ENCODE assay signal across 12 mouse cellular contexts in genomic region chr7:103853090-103853489, GRCm38 (mm10). TPM values are rescaled to one million over a fixed set of nuclear protein-coding genes. Genes with fewer than 3 reads are reported as not detected.
DNase-seq lines count a peak whose midpoint lies in the region; ATAC-seq and TF ChIP-seq lines count a peak whose summit lies in the region.
"Had no signal": no experiment of that assay in that cellular context is flagged by ENCODE, and none has a peak within 500 bp of the region (broad histone marks: within the 10 kb centered on the region; RNA-seq: fewer than 3 reads in every experiment).

Gene Hbb-y (minus strand): TSS chr7:103853216.

- TF ChIP-seq CTCF in hindbrain, postnatal 0 days (IDR thresholded peaks at IDR 0.05; ENCODE audit: low read depth): no peak

- H3K4me3 ChIP-seq in hindbrain, embryonic 10.5 days: no peak within 1 kb of the TSS
- H3K4me3 ChIP-seq in hindbrain, postnatal 0 days (ENCODE audit: low read length): no peak within 1 kb of the TSS
- H3K4me3 ChIP-seq in embryonic facial prominence, embryonic 13.5 days: no peak within 1 kb of the TSS
- H3K4me3 ChIP-seq in hindbrain, embryonic 13.5 days: no peak within 1 kb of the TSS
- no peak within 1 kb of the TSS for H3K4me3 ChIP-seq in midbrain, embryonic 12.5 days

- no peak for DNase-seq in hindbrain, embryonic 10.5 days (ENCODE audit: low spot score)
- no peak for DNase-seq in hindbrain, postnatal 0 days (ENCODE audit: low spot score)
- DNase-seq in cerebellum, adult 11-12 months: no peak
- no peak for DNase-seq in gastrocnemius, adult 8-10 months (ENCODE audit: low spot score in 2 of 2)
- DNase-seq in adrenal gland, postnatal 4 days (ENCODE audit: low spot score in 2 of 2): no peak
- DNase-seq: cerebellum, adult 9-11 months; kidney, postnatal 10 days had no signal

- no peak for ATAC-seq in hindbrain, postnatal 0 days
- ATAC-seq in embryonic facial prominence, embryonic 13.5 days (ENCODE audit: insufficient number of reproducible peaks, insufficient read depth, low FRiP score, low TSS enrichment, low read depth): no peak
- no peak for ATAC-seq in hindbrain, embryonic 13.5 days (ENCODE audit: low FRiP score)
- ATAC-seq in midbrain, embryonic 12.5 days (ENCODE audit: low FRiP score, low read depth): no peak

- no peaks in the 10 kb centered on the region for H3K9me3 ChIP-seq in hindbrain, embryonic 10.5 days
- H3K9me3 ChIP-seq in hindbrain, postnatal 0 days (ENCODE audit: low read length): no peaks in the 10 kb centered on the region
- no peaks in the 10 kb centered on the region for H3K9me3 ChIP-seq in embryonic facial prominence, embryonic 13.5 days
- no peaks in the 10 kb centered on the region for H3K9me3 ChIP-seq in hindbrain, embryonic 13.5 days
- no peaks in the 10 kb centered on the region for H3K9me3 ChIP-seq in midbrain, embryonic 12.5 days

- no peak within 1 kb of the TSS for H3K4me2 ChIP-seq in hindbrain, postnatal 0 days (ENCODE audit: low read depth, low read length)
- H3K4me2 ChIP-seq in embryonic facial prominence, embryonic 13.5 days: no peak within 1 kb of the TSS
- no peak within 1 kb of the TSS for H3K4me2 ChIP-seq in hindbrain, embryonic 13.5 days
- no peak within 1 kb of the TSS for H3K4me2 ChIP-seq in midbrain, embryonic 12.5 days (replicated peaks)

- H3K9ac ChIP-seq in hindbrain, postnatal 0 days (replicated peaks; ENCODE audit: low read length): no peak within 1 kb of the TSS
- no peak within 1 kb of the TSS for H3K9ac ChIP-seq in embryonic facial prominence, embryonic 13.5 days
- H3K9ac ChIP-seq in hindbrain, embryonic 13.5 days: no peak within 1 kb of the TSS
- H3K9ac ChIP-seq in midbrain, embryonic 12.5 days (replicated peaks): no peak within 1 kb of the TSS

- no peaks in the 10 kb centered on the region for H3K36me3 ChIP-seq in hindbrain, embryonic 10.5 days
- H3K36me3 ChIP-seq in hindbrain, postnatal 0 days (ENCODE audit: insufficient read depth, low read length): no peaks in the 10 kb centered on the region
- H3K36me3 ChIP-seq in embryonic facial prominence, embryonic 13.5 days: no peaks in the 10 kb centered on the region
- H3K36me3 ChIP-seq in hindbrain, embryonic 13.5 days: no peaks in the 10 kb centered on the region
- no peaks in the 10 kb centered on the region for H3K36me3 ChIP-seq in midbrain, embryonic 12.5 days

- H3K27me3 ChIP-seq in hindbrain, embryonic 10.5 days (ENCODE audit: insufficient read depth, poor library complexity, severe bottlenecking): no peaks in the 10 kb centered on the region
- no peaks in the 10 kb centered on the region for H3K27me3 ChIP-seq in hindbrain, postnatal 0 days (ENCODE audit: insufficient read depth, low read length)
- no peaks in the 10 kb centered on the region for H3K27me3 ChIP-seq in embryonic facial prominence, embryonic 13.5 days
- no peaks in the 10 kb centered on the region for H3K27me3 ChIP-seq in hindbrain, embryonic 13.5 days
- no peaks in the 10 kb centered on the region for H3K27me3 ChIP-seq in midbrain, embryonic 12.5 days

- H3K27ac ChIP-seq in hindbrain, embryonic 10.5 days: no peak within 1 kb of the TSS
- H3K27ac ChIP-seq in hindbrain, postnatal 0 days: no peak within 1 kb of the TSS
- no peak within 1 kb of the TSS for H3K27ac ChIP-seq in embryonic facial prominence, embryonic 13.5 days
- H3K27ac ChIP-seq in hindbrain, embryonic 13.5 days: no peak within 1 kb of the TSS
- H3K27ac ChIP-seq in midbrain, embryonic 12.5 days (replicated peaks): no peak within 1 kb of the TSS

- 83% methylated on average over 2 of the region's 2 CpGs for WGBS in hindbrain, embryonic 10.5 days
- WGBS in hindbrain, postnatal 0 days: 61% methylated on average over 2 of the region's 2 CpGs
- 71% methylated on average over 2 of the region's 2 CpGs for WGBS in embryonic facial prominence, embryonic 13.5 days
- WGBS in hindbrain, embryonic 13.5 days: 56% methylated on average over 2 of the region's 2 CpGs
- WGBS in midbrain, embryonic 12.5 days: 78% methylated on average over 2 of the region's 2 CpGs

- H3K4me1 ChIP-seq in hindbrain, embryonic 10.5 days (replicated peaks): no peaks in the 10 kb centered on the region
- H3K4me1 ChIP-seq in hindbrain, postnatal 0 days (ENCODE audit: insufficient read depth, low read length): no peaks in the 10 kb centered on the region
- no peaks in the 10 kb centered on the region for H3K4me1 ChIP-seq in embryonic facial prominence, embryonic 13.5 days
- H3K4me1 ChIP-seq in hindbrain, embryonic 13.5 days (replicated peaks): no peaks in the 10 kb centered on the region
- H3K4me1 ChIP-seq in midbrain, embryonic 12.5 days: no peaks in the 10 kb centered on the region

RNA-seq across cellular contexts. Expression of gene Hbb-y, which starts in this region (rescaled TPM):
- 8,684 and 9,134 TPM in 2 replicates for polyA plus RNA-seq in hindbrain, embryonic 10.5 days (2016; fragmentation: Nextera tagmentation; extraction: Ambion mirVana)
- total RNA-seq in hindbrain, postnatal 0 days (2014; rRNA removed): not detected in 2 replicates
- polyA plus RNA-seq in hindbrain, postnatal 0 days (2015; fragmentation: Nextera tagmentation; extraction: Ambion mirVana): 0.30 and 1.1 TPM in 2 replicates
- polyA plus RNA-seq in embryonic facial prominence, embryonic 13.5 days (2015; fragmentation: Nextera tagmentation; extraction: Ambion mirVana): 5,482 and 5,510 TPM in 2 replicates
- polyA plus RNA-seq in hindbrain, embryonic 13.5 days (2015; fragmentation: Nextera tagmentation; extraction: Ambion mirVana): 4,283 and 4,441 TPM in 2 replicates
- polyA plus RNA-seq in midbrain, embryonic 12.5 days (2016; fragmentation: Nextera tagmentation; extraction: Ambion mirVana): 8,301 and 9,167 TPM in 2 replicates
- not detected for total RNA-seq in gastrocnemius, adult 8-10 months (2022)
- total RNA-seq in adrenal gland, postnatal 4 days (2021): not detected
- total RNA-seq: gastrocnemius, adult 18-20 months; liver, adult 2 months had no signal
- polyA plus RNA-seq: liver, adult 2 months had no signal

Comparison
In these comparisons a context has a peak if more than half of its experiments do, and no peak if none do; other contexts are left out.
1. RNA of gene Hbb-y (polyA plus RNA-seq): 8,301 to 9,167 TPM in midbrain, embryonic 12.5 days, 8,684 to 9,134 TPM in hindbrain, embryonic 10.5 days, 5,482 to 5,510 TPM in embryonic facial prominence, embryonic 13.5 days and 4,283 to 4,441 TPM in hindbrain, embryonic 13.5 days; 0.30 to 1.1 TPM in hindbrain, postnatal 0 days; every median in the first group is over 1,000 times any median in the second.